Mouse (Mus musculus) limb, embryonic 15.5 days (tissue): Measurements from ENCODE around the gene Tspan11. TPM values are rescaled to one million over a fixed set of nuclear protein-coding genes. Genes with fewer than 3 reads are reported as not detected.
A peak's percentile ranks its signal among the peaks of the same experiment; 100 is the strongest.

Experiments
- ATAC-seq: fragments of 200-750 bp; cut with Nextera tagmentation; 2 replicates; pipeline ENCODE4 v1.8.0; 2017; ENCODE audit warnings: low read depth, moderate TSS enrichment; ENCODE audit not compliant: insufficient number of reproducible peaks, low FRiP score, low TSS enrichment
- H3K27ac ChIP-seq: fragments of 300-500 bp; sonication (generic); 2 replicates; pipeline ENCODE4 v1.5.1; 2015; ENCODE audit warnings: moderate library complexity, mild to moderate bottlenecking, inconsistent platforms
- H3K27me3 ChIP-seq: fragments of 300-500 bp; sonication (generic); 2 replicates; pipeline ENCODE4 v1.6.1; 2015; ENCODE audit warnings: inconsistent platforms
- H3K36me3 ChIP-seq: fragments of 300-500 bp; sonication (generic); 2 replicates; pipeline ENCODE4 v1.6.1; 2015; ENCODE audit warnings: inconsistent platforms
- H3K4me1 ChIP-seq: fragments of 300-500 bp; sonication (generic); 2 replicates; pipeline ENCODE4 v1.6.1; 2015; ENCODE audit warnings: inconsistent platforms
- H3K4me2 ChIP-seq: fragments of 300-500 bp; sonication (generic); 2 replicates; pipeline ENCODE4 v1.6.1; 2015; ENCODE audit warnings: mild to moderate bottlenecking, inconsistent platforms
- H3K4me3 ChIP-seq: fragments of 300-500 bp; sonication (generic); 2 replicates; pipeline ENCODE4 v1.5.1; 2015; ENCODE audit warnings: mild to moderate bottlenecking, inconsistent platforms
- H3K9ac ChIP-seq: fragments of 300-500 bp; sonication (generic); 2 replicates; pipeline ENCODE4 v1.6.1; 2015; ENCODE audit warnings: inconsistent platforms
- H3K9me3 ChIP-seq: fragments of 300-500 bp; sonication (generic); 2 replicates; pipeline ENCODE4 v1.6.1; 2016; ENCODE audit warnings: inconsistent platforms
- WGBS: fragments of 180-500 bp; shearing (Covaris S2); methylation state at CpG from one replicate; pipeline ENCODE4 v1.1.7; 2015; 5-methylcytosine and 5-hydroxymethylcytosine counted together
- polyA plus RNA-seq: library from polyadenylated mRNA; unstranded; fragments of >200 nt; fragmentation: Nextera tagmentation; extraction: Ambion mirVana; gene quantifications from 2 replicates; pipeline ENCODE4 v1.2.1, GENCODE M21; 2015

The Tspan11 gene
- polyA plus RNA-seq, 1 experiment from 2014 or later, result 25.3 TPM

DNA sequence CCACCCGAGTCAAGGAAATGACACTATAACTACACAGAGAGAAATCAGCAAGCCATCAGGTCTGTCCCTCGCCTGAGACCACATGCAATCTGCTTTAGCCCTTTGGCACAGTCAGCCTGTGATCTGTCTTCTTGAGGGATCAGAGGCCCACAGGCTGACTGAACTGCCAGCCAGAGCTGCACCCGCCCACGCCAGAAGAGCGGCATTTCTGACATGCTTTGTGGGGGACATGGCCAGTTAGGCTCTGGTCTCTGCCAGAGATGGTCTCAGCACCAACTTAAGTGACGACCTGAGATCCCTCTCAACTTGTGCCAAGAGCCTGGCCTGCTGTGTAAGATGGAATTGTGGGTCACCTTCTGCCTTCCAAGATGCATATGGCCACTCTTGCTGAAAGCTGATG is 89.3 kb downstream of the Tspan11 start:
- Histone ChIP-seq H3K36me3 (no peaks in the 10 kb centered on the region), H3K9me3 (no peaks in the 10 kb centered on the region), H3K27me3 (no peaks in the 10 kb centered on the region), H3K4me3 (no peak overlapping the region), H3K27ac (no peak overlapping the region), H3K4me1 (peaks cover 36% of the 10 kb centered on the region), H3K9ac (no peak overlapping the region), H3K4me2 (no peak overlapping the region)
- no peak for ATAC-seq
- WGBS, result 84% methylated on average over 6 of the region's 6 CpGs

DNA sequence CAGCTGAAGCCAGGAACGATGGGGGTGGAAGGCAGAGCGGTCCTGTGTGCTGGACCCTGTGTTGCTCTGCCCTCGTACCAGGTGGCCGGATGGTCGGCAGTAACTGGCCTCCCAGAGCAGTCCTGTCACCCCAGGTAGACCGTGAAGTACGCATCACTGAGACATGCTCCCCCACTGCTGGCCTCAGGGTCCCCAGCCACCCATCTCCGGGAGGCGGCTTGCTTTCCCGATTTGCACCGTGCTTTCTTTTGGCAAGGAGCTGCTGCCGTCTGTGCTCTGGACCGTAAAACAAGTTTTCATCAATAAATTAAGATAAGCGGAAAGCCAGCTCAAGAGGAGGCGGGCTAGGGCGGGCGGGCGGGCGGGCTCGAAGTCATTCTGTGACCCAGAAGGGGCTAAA is 91.6 kb downstream of the Tspan11 start:
- 34% methylated on average over 20 of the region's 20 CpGs for WGBS
- no peak overlapping the region for H3K4me2 ChIP-seq

DNA sequence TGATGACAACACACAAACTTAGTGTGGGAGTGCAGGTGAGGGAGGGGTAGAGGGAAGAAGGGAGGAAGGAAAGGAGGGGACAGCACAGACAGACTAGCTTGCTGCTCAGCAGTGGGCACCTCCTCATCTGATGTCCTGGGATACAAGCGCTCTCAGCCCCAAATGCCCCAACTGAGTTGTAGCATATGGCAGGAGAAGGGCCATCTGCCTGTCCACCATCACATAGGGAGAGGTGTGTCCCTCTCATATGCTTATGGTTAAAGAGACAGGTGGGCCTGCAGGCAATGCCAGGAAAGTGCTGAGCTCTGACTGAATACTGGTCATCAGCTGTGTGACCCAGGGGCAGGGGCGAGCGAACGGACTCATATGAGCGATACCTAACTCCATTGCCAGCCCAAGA is 92.4 kb downstream of the Tspan11 start:
- H3K4me1 ChIP-seq, result peaks cover 18% of the 10 kb centered on the region
- no peak overlapping the region for H3K27ac ChIP-seq

More for the DNA sequence above, 91.6 kb downstream of the Tspan11 start:
- Histone ChIP-seq H3K4me1 (peaks cover 27% of the 10 kb centered on the region), H3K4me3 (no peak overlapping the region), H3K36me3 (no peaks in the 10 kb centered on the region), H3K27ac (no peak overlapping the region), H3K9me3 (no peaks in the 10 kb centered on the region), H3K27me3 (no peaks in the 10 kb centered on the region), H3K9ac (no peak overlapping the region)
- no peak for ATAC-seq

DNA sequence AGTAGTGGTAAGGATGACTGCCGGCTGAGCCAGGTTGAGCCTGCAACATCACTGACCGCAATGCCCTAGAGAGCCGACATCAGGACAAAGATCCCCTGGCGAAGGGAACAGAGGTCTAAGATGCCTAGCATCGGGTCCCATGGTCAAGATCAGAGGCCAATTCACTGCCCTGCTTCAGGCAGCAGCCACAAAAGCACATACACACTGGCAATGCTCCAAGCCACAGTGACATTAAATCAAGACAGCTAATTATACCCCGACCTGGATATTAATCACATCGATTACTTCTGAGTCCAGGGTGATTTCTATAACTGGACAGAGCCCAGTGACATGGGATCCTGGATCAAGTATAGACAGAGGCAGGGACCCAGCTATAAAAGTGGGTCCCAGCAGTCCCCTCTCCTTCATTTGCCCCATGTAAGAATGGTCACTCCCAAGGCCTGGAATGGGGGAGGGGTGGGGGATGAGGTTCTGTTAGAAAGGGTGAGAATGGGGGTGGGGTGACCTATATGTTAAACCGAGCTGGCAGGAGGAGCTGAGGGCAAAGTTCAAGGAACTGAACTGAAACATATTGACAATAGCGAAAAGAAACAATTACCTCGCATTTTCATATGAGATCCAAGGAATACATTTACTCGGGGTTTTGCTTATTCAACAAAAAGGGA is 93.1 kb downstream of the Tspan11 start:
- no peak for ATAC-seq
- Histone ChIP-seq H3K4me1 (peaks cover 23% of the 10 kb centered on the region), H3K27ac (no peak overlapping the region), H3K9me3 (no peaks in the 10 kb centered on the region), H3K27me3 (no peaks in the 10 kb centered on the region), H3K36me3 (no peaks in the 10 kb centered on the region), H3K9ac (no peak overlapping the region), H3K4me2 (no peak overlapping the region), H3K4me3 (no peak overlapping the region)
- WGBS, result 68% methylated on average over 11 of the region's 11 CpGs

More for the DNA sequence above, 92.4 kb downstream of the Tspan11 start:
- Histone ChIP-seq H3K9ac (no peak overlapping the region), H3K36me3 (no peaks in the 10 kb centered on the region), H3K9me3 (no peaks in the 10 kb centered on the region), H3K4me2 (no peak overlapping the region), H3K4me3 (no peak overlapping the region), H3K27me3 (no peaks in the 10 kb centered on the region)
- no peak for ATAC-seq
- 93% methylated on average over 5 of the region's 5 CpGs for WGBS

DNA sequence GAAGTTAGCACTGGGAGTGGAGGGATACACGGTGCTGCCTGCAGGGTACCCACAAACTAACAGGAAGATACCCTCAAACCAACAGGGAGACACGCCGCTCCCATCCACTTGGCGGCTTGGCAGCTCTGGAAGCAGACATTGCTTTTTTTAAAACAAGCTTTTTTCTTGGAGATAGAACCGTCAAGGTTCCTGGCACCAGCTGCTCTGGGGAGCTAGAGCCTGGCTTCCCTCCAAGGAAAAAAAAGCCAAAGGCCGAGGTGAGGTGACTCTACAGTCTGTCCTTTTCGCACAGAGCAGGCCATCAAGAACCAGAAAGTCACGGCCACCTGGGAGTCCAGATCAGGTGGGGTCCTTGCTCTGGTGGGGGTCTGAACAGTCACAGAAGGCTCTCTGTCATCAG is 93.8 kb downstream of the Tspan11 start:
- H3K9me3 ChIP-seq, result no peaks in the 10 kb centered on the region
- WGBS, result 54% methylated on average over 8 of the region's 8 CpGs
- no peaks in the 10 kb centered on the region for H3K36me3 ChIP-seq
- no peak for ATAC-seq
- no peak overlapping the region for H3K4me2 ChIP-seq
- no peak overlapping the region for H3K9ac ChIP-seq
- peaks cover 30% of the 10 kb centered on the region for H3K4me1 ChIP-seq
- H3K27ac ChIP-seq, result no peak overlapping the region
- H3K27me3 ChIP-seq, result no peaks in the 10 kb centered on the region
- no peak overlapping the region for H3K4me3 ChIP-seq

DNA sequence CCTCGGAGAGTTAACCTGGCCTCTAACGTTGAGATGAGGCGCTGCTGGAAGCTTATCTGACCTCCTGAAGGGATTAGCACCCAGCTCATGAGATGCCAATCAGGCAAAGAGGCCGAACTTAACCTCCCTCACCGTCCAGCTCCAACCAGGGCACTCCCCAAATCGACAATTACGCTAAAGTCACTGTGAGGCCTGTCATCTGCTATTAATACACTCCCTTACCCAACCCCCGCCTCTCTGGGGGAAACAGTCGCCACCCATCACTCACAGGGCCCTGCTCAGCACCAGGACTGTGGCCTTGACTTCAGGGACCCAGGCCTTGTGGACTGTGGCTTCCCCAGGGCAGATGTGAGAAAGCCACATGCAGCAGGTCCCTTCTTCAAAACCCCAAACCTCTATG is 99.0 kb downstream of the Tspan11 start:
- H3K27ac ChIP-seq, result no peak overlapping the region
- H3K4me3 ChIP-seq, result no peak overlapping the region
- H3K27me3 ChIP-seq, result no peaks in the 10 kb centered on the region
- H3K9ac ChIP-seq, result no peak overlapping the region
- no peaks in the 10 kb centered on the region for H3K36me3 ChIP-seq
- no peak for ATAC-seq
- peaks cover 31% of the 10 kb centered on the region for H3K4me1 ChIP-seq
- no peak overlapping the region for H3K4me2 ChIP-seq
- no peaks in the 10 kb centered on the region for H3K9me3 ChIP-seq
- WGBS, result 48% methylated on average over 9 of the region's 9 CpGs

DNA sequence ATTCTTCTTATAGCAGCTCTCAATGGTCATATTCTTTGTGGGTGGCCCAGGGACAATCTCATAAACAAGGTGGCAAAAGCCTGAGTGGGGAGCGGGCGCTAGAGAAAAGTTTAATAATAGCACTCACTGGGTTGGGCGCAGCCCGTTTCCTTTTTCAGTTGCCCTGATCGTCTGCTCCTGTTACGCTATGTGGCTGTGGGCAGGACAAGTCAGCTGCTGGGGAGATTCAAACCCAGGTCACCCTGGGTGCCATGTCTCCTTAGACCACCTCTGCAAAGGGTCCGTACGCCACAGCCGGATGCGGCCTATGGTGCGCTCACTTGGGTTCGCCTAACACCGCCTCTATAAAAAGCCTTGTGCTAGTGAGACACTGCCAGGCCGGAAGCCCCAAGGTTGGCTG is 100.0 kb downstream of the Tspan11 start:
- H3K27ac ChIP-seq, result no peak overlapping the region
- 87% methylated on average over 14 of the region's 14 CpGs for WGBS
- peaks cover 37% of the 10 kb centered on the region for H3K4me1 ChIP-seq
- no peak for ATAC-seq
- no peak overlapping the region for H3K9ac ChIP-seq
- no peaks in the 10 kb centered on the region for H3K9me3 ChIP-seq
- no peaks in the 10 kb centered on the region for H3K36me3 ChIP-seq
- H3K27me3 ChIP-seq, result no peaks in the 10 kb centered on the region
- H3K4me3 ChIP-seq, result no peak overlapping the region
- H3K4me2 ChIP-seq, result no peak overlapping the region

DNA sequence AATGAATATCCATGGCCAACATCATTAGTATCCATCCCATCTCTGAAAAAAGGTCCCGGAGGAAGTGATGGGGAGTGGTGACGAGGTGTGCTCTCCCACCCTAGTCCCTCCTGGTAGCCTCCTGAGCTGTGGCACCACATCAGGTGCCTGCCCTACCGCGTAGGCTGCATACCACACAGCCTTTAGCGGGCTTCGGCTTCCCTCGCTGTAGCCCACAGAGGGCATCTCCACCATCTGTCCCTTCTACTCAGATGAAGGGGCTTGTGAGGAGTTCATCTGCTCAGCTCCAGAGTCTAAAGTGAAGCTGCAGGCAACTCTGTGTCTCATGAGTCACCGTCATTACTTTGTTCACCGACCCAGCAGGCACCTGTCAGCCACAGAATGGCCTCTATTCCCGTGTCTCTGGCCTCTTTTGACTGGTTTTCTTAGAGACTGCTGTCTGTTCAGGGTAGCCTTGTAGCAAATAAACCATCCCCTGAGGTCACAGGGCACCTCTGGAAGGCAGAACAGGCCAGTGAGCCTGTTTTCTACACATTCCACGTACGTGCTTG is 101.6 kb downstream of the Tspan11 start:
- H3K9me3 ChIP-seq, result no peaks in the 10 kb centered on the region
- 85% methylated on average over 12 of the region's 12 CpGs for WGBS
- H3K4me2 ChIP-seq, result no peak overlapping the region
- H3K36me3 ChIP-seq, result no peaks in the 10 kb centered on the region
- no peak overlapping the region for H3K9ac ChIP-seq
- H3K27ac ChIP-seq, result peak overlapping the region; percentile 39
- H3K4me3 ChIP-seq, result no peak overlapping the region
- no peaks in the 10 kb centered on the region for H3K27me3 ChIP-seq
- no peak for ATAC-seq
- peaks cover 37% of the 10 kb centered on the region for H3K4me1 ChIP-seq

DNA sequence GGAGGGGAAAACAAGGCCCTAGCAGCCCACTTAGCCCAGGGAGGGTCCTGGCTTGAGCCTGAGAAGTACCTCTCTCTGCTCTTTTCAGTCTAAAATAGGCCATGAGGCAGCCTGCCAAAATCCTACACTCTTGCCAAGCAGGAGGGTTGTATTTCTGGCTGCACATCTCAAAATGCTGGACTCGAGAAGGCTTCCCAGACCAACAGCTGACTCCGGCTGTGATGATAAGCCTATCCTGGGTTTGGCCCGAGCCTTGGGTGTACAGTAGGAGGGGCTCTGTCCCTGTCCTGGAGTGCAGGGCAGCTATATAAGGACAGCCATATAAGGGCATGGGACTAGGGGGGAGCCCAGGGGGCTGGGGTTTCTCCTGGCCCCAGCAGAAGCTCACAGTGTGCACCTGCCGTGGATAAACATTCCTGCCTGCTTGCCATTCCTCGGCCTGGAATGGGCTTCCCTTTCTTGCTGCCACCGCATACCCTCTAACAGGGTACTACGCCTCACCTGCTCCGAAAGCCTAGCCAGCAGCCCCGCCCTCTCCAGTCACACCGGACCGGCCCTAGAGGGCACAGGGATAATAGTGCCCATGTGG is 102.3 kb downstream of the Tspan11 start:
- Histone ChIP-seq H3K9ac (no peak overlapping the region), H3K4me3 (no peak overlapping the region), H3K9me3 (no peaks in the 10 kb centered on the region), H3K4me1 (peaks cover 37% of the 10 kb centered on the region), H3K4me2 (no peak overlapping the region), H3K27me3 (no peaks in the 10 kb centered on the region), H3K27ac (peak overlapping the region; percentile 39), H3K36me3 (no peaks in the 10 kb centered on the region)
- peak; percentile 81 for ATAC-seq
- WGBS, result 58% methylated on average over 11 of the region's 11 CpGs

DNA sequence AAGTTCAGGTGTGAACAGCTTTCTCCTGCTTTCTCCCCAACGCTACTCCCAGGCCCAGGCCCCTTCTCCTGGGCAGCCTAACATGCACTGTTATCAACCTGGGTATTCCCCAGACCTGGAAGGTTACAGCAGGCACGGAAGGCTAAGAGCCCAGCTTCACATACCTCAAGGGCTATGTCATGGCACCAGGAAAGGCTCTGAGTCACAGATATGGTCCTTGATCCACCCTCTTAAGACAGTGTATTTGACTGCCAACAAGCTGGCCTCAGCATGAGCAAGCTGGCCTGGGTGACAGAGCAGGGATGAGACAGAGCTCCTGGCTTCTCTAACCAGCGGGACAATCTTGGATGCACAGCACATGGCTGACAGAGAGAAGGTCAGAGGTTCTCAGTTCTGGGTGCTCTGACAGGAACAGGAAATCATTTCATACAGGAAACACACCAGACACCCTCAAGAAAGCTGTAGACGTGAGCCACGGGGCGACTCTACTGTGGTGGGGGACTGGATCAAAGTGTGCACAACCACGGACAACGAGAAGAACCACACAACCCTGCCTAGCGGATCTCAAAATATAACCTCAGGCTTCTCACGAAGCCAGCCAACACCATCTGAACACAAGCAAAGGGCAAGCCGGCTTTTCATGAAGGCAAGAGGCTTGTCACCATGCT is 104.3 kb downstream of the Tspan11 start:
- Histone ChIP-seq H3K4me3 (no peak overlapping the region), H3K4me2 (no peak overlapping the region), H3K27me3 (no peaks in the 10 kb centered on the region), H3K36me3 (no peaks in the 10 kb centered on the region), H3K4me1 (peaks cover 20% of the 10 kb centered on the region), H3K27ac (no peak overlapping the region), H3K9ac (no peak overlapping the region), H3K9me3 (no peaks in the 10 kb centered on the region)
- ATAC-seq, result no peak
- WGBS, result 75% methylated on average over 11 of the region's 11 CpGs

DNA sequence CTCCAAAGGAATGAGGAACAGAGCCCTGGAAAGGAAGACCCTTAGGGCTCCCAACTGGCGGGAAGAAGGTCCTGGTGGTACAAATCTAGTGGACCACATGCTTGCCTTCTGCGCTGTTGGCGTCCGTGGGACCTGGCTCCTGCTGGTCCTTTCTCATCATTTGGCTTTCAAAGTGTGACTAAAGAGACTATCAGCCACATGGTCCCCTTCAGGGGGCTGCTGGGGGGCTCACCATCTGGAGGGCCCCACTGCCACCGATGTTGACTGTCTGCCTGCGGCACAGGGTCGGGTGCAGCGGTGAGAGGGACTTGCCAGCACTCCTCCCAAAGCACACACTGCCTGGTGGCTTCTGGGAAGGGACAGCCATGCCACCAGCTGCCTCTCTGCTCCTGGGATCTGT is 105.6 kb downstream of the Tspan11 start:
- peaks cover 20% of the 10 kb centered on the region for H3K4me1 ChIP-seq
- H3K4me2 ChIP-seq, result no peak overlapping the region
- no peaks in the 10 kb centered on the region for H3K9me3 ChIP-seq
- no peaks in the 10 kb centered on the region for H3K36me3 ChIP-seq
- H3K27me3 ChIP-seq, result no peaks in the 10 kb centered on the region
- WGBS, result 77% methylated on average over 8 of the region's 8 CpGs
- no peak for ATAC-seq
- no peak overlapping the region for H3K4me3 ChIP-seq
- no peak overlapping the region for H3K27ac ChIP-seq
- H3K9ac ChIP-seq, result no peak overlapping the region

DNA sequence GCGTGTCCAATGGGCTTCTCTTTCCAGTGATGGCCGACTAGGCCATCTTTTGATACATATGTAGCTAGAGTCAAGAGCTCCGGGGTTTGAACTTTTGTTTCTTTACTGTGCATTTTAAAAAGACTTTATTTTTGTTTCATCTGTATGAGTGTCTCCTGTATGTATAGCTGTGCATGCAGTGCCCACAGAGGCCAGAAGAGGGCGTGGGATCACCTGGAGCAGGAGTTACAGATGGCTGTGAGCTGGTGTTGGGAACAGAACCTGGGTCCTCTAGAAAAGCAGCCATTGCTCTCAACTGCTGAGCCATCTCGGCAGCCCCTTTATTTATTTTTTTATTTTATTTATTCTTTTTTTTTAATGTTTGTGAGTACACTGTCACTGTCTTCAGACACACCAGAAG is 109.5 kb downstream of the Tspan11 start:
- H3K4me3 ChIP-seq, result no peak overlapping the region
- ATAC-seq, result no peak
- no peaks in the 10 kb centered on the region for H3K9me3 ChIP-seq
- no peak overlapping the region for H3K4me2 ChIP-seq
- no peak overlapping the region for H3K27ac ChIP-seq
- H3K27me3 ChIP-seq, result no peaks in the 10 kb centered on the region
- no peak overlapping the region for H3K9ac ChIP-seq
- H3K36me3 ChIP-seq, result no peaks in the 10 kb centered on the region
- 83% methylated on average over 5 of the region's 5 CpGs for WGBS
- H3K4me1 ChIP-seq, result peaks cover 15% of the 10 kb centered on the region
